Mouse (Mus musculus) regulatory T cell (primary cell): ENCODE data around the gene Map7.

Experiments used
- in situ Hi-C: fragments of 300-600 bp; cut with MboI, MseI; formaldehyde crosslinking; loops from one replicate; pipeline ENCODE4 v1.15.1; 2025; ENCODE audit warnings: high pct_unique_total_duplicates

Map7 gene

DNA sequence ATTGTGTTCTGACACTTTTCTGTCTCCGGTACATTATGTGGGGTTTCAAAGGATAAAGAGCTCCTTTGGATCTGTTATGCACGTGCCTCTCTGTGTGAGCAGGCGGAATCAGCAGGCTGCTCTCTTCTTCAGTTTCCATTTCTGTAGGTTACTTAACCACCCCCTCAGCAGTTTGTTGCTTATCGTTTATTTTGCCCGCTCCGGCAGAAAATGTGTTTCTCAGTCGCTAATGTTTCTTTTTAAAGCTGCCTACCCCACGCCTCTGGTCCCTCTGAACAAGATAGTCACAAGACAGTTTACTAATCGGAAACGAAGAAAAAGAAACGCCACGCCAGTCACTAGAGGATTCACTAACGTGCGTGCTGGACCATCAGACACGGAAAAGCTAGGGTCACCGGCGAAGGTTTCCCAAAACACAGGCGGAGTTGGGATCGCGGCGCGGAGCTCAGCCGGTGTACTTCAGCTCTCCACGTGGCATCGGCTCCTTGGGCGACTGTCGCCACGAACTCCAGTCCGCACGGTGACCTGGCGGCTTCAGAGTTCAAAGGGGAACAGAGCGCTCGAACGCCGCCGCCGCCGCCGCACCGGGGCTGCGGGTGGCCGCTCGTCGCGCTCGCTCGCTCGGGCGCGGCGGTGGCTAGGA lies at the start of gene Map7:
Map7 (plus strand) TSS at position 342 of the 643 bp plus-strand sequence.
- in situ Hi-C loops: no loop called here

- in situ Hi-C loops: no loop called here
Observed at GRCm38 (mm10) chr10:20101456-20101855, 46.8 kb upstream of the Map7 start.

GRCm38 (mm10) chr10:20104271-20104931 lies 43.9 kb upstream of the Map7 start:
- in situ Hi-C loops: no loop called here

GRCm38 (mm10) chr10:20105575-20105974 lies 42.7 kb upstream of the Map7 start:
- in situ Hi-C loops: no loop called here

DNA sequence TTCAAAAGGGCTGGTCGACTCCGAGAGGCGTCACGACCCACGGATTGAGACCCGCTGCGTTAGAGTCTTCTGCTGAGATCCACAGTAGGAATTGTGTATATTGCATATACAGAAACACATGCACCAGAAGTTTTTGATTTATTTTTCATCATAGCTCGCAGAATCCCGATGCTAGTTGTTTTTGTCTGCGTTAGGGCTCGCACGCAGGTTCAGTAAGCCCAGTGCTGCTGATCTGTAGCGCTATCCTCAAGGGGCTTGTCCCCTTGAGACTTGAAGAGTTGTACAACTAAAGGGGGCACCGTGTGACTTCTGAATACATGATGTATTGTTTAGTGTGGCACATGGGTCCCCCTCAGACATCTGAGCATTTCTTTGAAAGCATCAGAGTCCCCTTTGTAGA lies 41.2 kb upstream of the Map7 start:
- in situ Hi-C loops: no loop called here

DNA sequence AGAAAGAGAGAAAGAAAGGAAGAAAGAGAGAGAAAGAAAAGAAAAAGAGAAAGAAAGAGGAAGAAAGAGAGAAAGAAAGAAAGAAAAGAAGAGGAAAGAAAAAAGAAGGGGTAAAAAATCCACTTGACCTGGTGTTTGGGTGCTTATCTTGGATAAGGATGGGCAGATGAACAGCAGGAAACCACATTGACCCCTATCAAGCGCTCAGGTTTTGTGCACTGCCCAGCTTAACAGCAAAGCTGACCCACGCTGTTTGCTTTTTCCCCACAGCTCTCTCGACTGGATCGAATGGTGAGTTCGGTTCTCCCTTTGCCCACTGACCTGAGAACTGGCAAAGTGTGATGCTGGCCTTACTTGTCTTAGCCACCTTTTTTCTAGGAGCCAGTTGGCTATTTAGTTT lies 36.8 kb upstream of the Map7 start:
- in situ Hi-C loops: no loop called here

GRCm38 (mm10) chr10:20112026-20112973 lies 36.0 kb upstream of the Map7 start:
- in situ Hi-C loops: no loop called here

GRCm38 (mm10) chr10:20119504-20120425 lies 28.5 kb upstream of the Map7 start:
- in situ Hi-C loops: no loop called here

DNA sequence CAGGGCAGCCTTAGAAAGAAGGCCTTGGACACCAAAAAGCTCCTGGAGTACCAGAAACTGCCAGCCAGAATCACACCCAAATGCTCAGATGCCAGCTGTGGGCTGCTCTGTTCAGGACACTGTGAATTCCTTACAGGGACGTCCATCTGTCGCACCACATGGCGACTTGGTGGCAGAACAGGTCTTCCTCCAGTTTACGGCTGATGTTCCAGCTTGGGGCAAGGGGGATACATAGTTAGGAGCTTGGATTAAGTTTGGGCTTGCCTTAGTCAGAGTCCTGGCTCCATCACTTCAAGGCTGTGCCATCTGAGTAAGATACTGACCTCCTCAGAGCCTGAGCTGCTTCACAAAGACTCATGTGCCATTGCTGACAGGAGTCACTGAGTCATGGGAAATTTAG lies 26.3 kb upstream of the Map7 start:
- in situ Hi-C loops: no loop called here

DNA sequence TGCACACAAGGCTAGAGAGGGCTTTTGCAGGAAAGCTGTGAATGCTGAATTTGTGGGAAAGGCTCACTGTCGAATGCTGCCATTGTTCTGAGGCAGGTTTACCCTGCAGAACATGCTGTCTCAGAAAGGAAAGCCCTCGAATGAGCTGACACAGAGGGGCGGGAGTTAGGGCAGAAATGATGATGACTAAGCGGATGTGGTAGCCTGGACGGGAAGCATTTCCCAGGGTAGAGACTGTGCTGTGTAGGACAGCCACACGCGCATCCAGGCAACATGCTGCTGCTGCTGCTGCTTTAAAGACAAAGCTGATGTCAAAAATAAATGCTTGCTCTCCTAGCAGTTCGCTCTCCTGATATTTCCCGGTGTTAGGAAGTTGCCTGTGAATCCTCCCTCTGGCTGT lies 24.9 kb upstream of the Map7 start:
- in situ Hi-C loops: no loop called here

- in situ Hi-C loops: no loop called here
Observed at GRCm38 (mm10) chr10:20124576-20124975, 23.7 kb upstream of the Map7 start.

DNA sequence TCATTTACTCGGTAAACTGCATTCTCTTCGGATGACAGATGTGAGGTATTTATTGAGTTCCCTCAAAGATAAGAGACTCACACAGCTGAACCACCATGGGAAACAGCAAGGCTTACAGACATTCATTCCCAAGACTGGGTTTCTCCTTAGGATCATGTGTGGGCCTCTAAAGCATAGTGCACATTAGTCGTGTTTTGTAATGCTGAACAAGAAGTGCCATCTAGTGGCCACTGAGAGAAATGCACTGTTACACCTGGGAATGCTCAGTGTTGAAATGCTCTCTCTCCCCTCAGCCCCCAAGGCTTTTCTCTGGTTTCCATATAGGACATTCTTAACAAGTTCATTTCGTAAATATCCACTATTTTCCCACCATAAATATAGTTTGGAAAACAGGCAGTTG lies 23.0 kb upstream of the Map7 start:
- in situ Hi-C loops: loop anchor here (5.0 kb wide), 1 partner anchor 193 kb away; the partner anchor contains the start of gene Map3k5

GRCm38 (mm10) chr10:20132933-20133652 lies 15.2 kb upstream of the Map7 start:
- in situ Hi-C loops: no loop called here

- in situ Hi-C loops: no loop called here
Observed at GRCm38 (mm10) chr10:20135350-20136058, 12.8 kb upstream of the Map7 start.

- in situ Hi-C loops: no loop called here
Observed at GRCm38 (mm10) chr10:20136505-20136904, 11.8 kb upstream of the Map7 start.

- in situ Hi-C loops: no loop called here
Observed at GRCm38 (mm10) chr10:20141376-20141775, 6.9 kb upstream of the Map7 start.

DNA sequence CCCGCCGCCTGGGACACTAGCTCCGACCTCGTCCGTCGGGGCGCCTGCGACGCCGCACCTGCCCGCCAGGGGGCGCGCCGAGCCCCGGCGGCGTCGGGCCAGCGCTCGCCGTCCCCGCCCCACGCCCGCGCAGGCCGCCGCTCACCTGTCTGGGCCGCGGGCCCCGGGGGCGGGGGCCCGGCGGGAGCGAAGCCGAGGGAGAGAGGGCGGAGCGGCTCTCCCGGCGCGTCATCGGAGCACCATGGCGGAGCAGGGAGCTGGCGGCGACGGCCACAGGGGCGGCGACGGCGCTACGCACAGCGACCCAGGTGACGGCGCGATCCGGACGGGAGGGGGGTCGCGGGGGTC lies 476 bp downstream of the Map7 start:
- in situ Hi-C loops: no loop called here

- in situ Hi-C loops: no loop called here
Observed at GRCm38 (mm10) chr10:20149121-20149834, 1.0 kb downstream of the Map7 start.

DNA sequence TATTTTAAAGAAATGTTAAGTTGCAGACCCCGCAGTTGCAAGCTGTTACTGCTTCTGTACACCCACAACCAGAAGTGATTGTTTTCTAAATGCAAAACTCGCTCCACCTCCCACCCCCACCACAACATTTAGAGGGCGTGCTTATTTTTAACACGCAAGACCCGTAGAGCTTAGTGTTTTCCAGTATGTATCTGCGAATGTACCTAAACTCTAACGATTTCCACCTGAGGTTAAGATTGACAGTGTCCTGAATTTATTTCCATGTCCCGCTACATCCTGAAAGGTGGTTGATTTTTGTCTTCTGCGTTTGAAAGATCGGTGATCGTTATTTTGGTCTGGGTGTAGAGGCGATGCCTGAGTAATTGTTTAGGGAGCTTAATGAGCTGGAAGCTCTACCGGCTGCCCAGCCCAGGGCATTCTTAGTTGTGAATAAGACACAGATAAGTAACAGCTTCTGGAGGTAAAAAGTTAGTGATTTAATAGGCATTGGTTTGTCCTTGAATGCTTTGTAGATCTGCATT lies 1.6 kb downstream of the Map7 start:
- in situ Hi-C loops: no loop called here
